Mouse (Mus musculus): ENCODE data around the gene Sdk1. TPM values are rescaled to one million over a fixed set of nuclear protein-coding genes. Genes with fewer than 3 reads are reported as not detected.

The Sdk1 gene
- polyA plus RNA-seq, 1 experiment from 2014 or later, result 4.8 TPM

- no peak for DNase-seq (ENCODE audit: low spot score)
- no peak overlapping the region for H3K4me3 ChIP-seq (ENCODE audit: low read depth, low read length)
- no peaks in the 10 kb centered on the region for H3K27me3 ChIP-seq (replicated peaks; ENCODE audit: control insufficient read depth, insufficient read depth, low read length)
- peaks cover 3% of the 10 kb centered on the region; the same call in 1 of the 2 replicates for H3K9me3 ChIP-seq (ENCODE audit: control insufficient read depth, low read length)
- WGBS, result 90% methylated on average over 3 of the region's 3 CpGs
- peaks cover 2% of the 10 kb centered on the region; the same call in 1 of the 2 replicates for H3K4me1 ChIP-seq (replicated peaks; ENCODE audit: control insufficient read depth, insufficient read depth, low read length)
- no peaks in the 10 kb centered on the region for H3K36me3 ChIP-seq (ENCODE audit: control insufficient read depth, insufficient read depth, low read length)
- peak overlapping the region; percentile 57 for H3K27ac ChIP-seq (ENCODE audit: low read depth)
- ATAC-seq (replicated peaks; ENCODE audit: low FRiP score, low TSS enrichment, low read depth), result no peak
- H3K9ac ChIP-seq (ENCODE audit: low read length), result no peak overlapping the region
- H3K4me2 ChIP-seq (ENCODE audit: low read length), result no peak overlapping the region
These were observed 832.6 kb downstream of the Sdk1 start for GRCm38 (mm10) chr5:142073901-142074300.

GRCm38 (mm10) chr5:142074561-142075500, 833.5 kb downstream of the Sdk1 start:
- Histone ChIP-seq H3K4me3 (ENCODE audit: low read depth, low read length) (no peak overlapping the region), H3K4me2 (ENCODE audit: low read length) (no peak overlapping the region), H3K27me3 (replicated peaks; ENCODE audit: control insufficient read depth, insufficient read depth, low read length) (no peaks in the 10 kb centered on the region), H3K9ac (ENCODE audit: low read length) (no peak overlapping the region), H3K27ac (ENCODE audit: low read depth) (peak overlapping the region; percentile 57), H3K9me3 (ENCODE audit: control insufficient read depth, low read length) (peaks cover 3% of the 10 kb centered on the region; the same call in 1 of the 2 replicates), H3K36me3 (ENCODE audit: control insufficient read depth, insufficient read depth, low read length) (no peaks in the 10 kb centered on the region), H3K4me1 (replicated peaks; ENCODE audit: control insufficient read depth, insufficient read depth, low read length) (peaks cover 2% of the 10 kb centered on the region; the same call in 1 of the 2 replicates)
- 52% methylated on average over 13 of the region's 13 CpGs for WGBS
- ATAC-seq (replicated peaks; ENCODE audit: low FRiP score, low TSS enrichment, low read depth) (no peak), DNase-seq (ENCODE audit: low spot score) (peak; percentile 59)

GRCm38 (mm10) chr5:142080661-142081060, 839.4 kb downstream of the Sdk1 start:
- Histone ChIP-seq H3K4me1 (replicated peaks; ENCODE audit: control insufficient read depth, insufficient read depth, low read length) (no peaks in the 10 kb centered on the region), H3K27ac (ENCODE audit: low read depth) (no peak overlapping the region), H3K9me3 (ENCODE audit: control insufficient read depth, low read length) (no peaks in the 10 kb centered on the region), H3K36me3 (ENCODE audit: control insufficient read depth, insufficient read depth, low read length) (0 out of 2 replicates have a peak, but pooled peaks cover 4% of the 10 kb centered on the region), H3K9ac (ENCODE audit: low read length) (no peak overlapping the region), H3K4me3 (ENCODE audit: low read depth, low read length) (no peak overlapping the region), H3K4me2 (ENCODE audit: low read length) (no peak overlapping the region), H3K27me3 (replicated peaks; ENCODE audit: control insufficient read depth, insufficient read depth, low read length) (no peaks in the 10 kb centered on the region)
- WGBS, result 97% methylated on average over 3 of the region's 3 CpGs
- ATAC-seq (replicated peaks; ENCODE audit: low FRiP score, low TSS enrichment, low read depth) (no peak), DNase-seq (ENCODE audit: low spot score) (no peak)

GRCm38 (mm10) chr5:142081076-142081475, 839.8 kb downstream of the Sdk1 start:
- Histone ChIP-seq H3K27ac (ENCODE audit: low read depth) (no peak overlapping the region), H3K4me3 (ENCODE audit: low read depth, low read length) (no peak overlapping the region), H3K9me3 (ENCODE audit: control insufficient read depth, low read length) (no peaks in the 10 kb centered on the region), H3K9ac (ENCODE audit: low read length) (no peak overlapping the region), H3K27me3 (replicated peaks; ENCODE audit: control insufficient read depth, insufficient read depth, low read length) (no peaks in the 10 kb centered on the region), H3K36me3 (ENCODE audit: control insufficient read depth, insufficient read depth, low read length) (0 out of 2 replicates have a peak, but pooled peaks cover 5% of the 10 kb centered on the region), H3K4me2 (ENCODE audit: low read length) (no peak overlapping the region), H3K4me1 (replicated peaks; ENCODE audit: control insufficient read depth, insufficient read depth, low read length) (no peaks in the 10 kb centered on the region)
- DNase-seq (ENCODE audit: low spot score) (no peak), ATAC-seq (replicated peaks; ENCODE audit: low FRiP score, low TSS enrichment, low read depth) (no peak)
- 96% methylated on average over 3 of the region's 3 CpGs for WGBS

- Histone ChIP-seq H3K4me3 (ENCODE audit: low read depth, low read length) (no peak overlapping the region), H3K27ac (ENCODE audit: low read depth) (no peak overlapping the region), H3K4me2 (ENCODE audit: low read length) (no peak overlapping the region), H3K9ac (ENCODE audit: low read length) (no peak overlapping the region), H3K4me1 (replicated peaks; ENCODE audit: control insufficient read depth, insufficient read depth, low read length) (no peaks in the 10 kb centered on the region), H3K36me3 (ENCODE audit: control insufficient read depth, insufficient read depth, low read length) (no peaks in the 10 kb centered on the region; the same call in 1 of the 2 replicates), H3K9me3 (ENCODE audit: control insufficient read depth, low read length) (no peaks in the 10 kb centered on the region), H3K27me3 (replicated peaks; ENCODE audit: control insufficient read depth, insufficient read depth, low read length) (no peaks in the 10 kb centered on the region)
- ATAC-seq (replicated peaks; ENCODE audit: low FRiP score, low TSS enrichment, low read depth), result no peak
- 94% methylated on average over 11 of the region's 11 CpGs for WGBS
- no peak for DNase-seq (ENCODE audit: low spot score)
These were observed 855.1 kb downstream of the Sdk1 start for GRCm38 (mm10) chr5:142096377-142096841.

GRCm38 (mm10) chr5:142100176-142100575, 858.9 kb downstream of the Sdk1 start:
- Histone ChIP-seq H3K27ac (ENCODE audit: low read depth) (no peak overlapping the region), H3K9ac (ENCODE audit: low read length) (no peak overlapping the region), H3K9me3 (ENCODE audit: control insufficient read depth, low read length) (no peaks in the 10 kb centered on the region), H3K27me3 (replicated peaks; ENCODE audit: control insufficient read depth, insufficient read depth, low read length) (no peaks in the 10 kb centered on the region), H3K4me3 (ENCODE audit: low read depth, low read length) (no peak overlapping the region), H3K4me2 (ENCODE audit: low read length) (no peak overlapping the region), H3K4me1 (replicated peaks; ENCODE audit: control insufficient read depth, insufficient read depth, low read length) (no peaks in the 10 kb centered on the region), H3K36me3 (ENCODE audit: control insufficient read depth, insufficient read depth, low read length) (peaks cover 6% of the 10 kb centered on the region)
- 65% methylated on average over 7 of the region's 7 CpGs for WGBS
- ATAC-seq (replicated peaks; ENCODE audit: low FRiP score, low TSS enrichment, low read depth) (no peak), DNase-seq (ENCODE audit: low spot score) (no peak)

GRCm38 (mm10) chr5:142107434-142107833, 866.1 kb downstream of the Sdk1 start:
- Histone ChIP-seq H3K36me3 (ENCODE audit: control insufficient read depth, insufficient read depth, low read length) (0 out of 2 replicates have a peak, but pooled peaks cover under 1% of the 10 kb centered on the region), H3K4me3 (ENCODE audit: low read depth, low read length) (no peak overlapping the region), H3K9ac (ENCODE audit: low read length) (no peak overlapping the region), H3K27ac (ENCODE audit: low read depth) (no peak overlapping the region), H3K9me3 (ENCODE audit: control insufficient read depth, low read length) (no peaks in the 10 kb centered on the region), H3K4me2 (ENCODE audit: low read length) (no peak overlapping the region), H3K27me3 (replicated peaks; ENCODE audit: control insufficient read depth, insufficient read depth, low read length) (no peaks in the 10 kb centered on the region), H3K4me1 (replicated peaks; ENCODE audit: control insufficient read depth, insufficient read depth, low read length) (no peaks in the 10 kb centered on the region)
- no peak for DNase-seq (ENCODE audit: low spot score)
- no peak for ATAC-seq (replicated peaks; ENCODE audit: low FRiP score, low TSS enrichment, low read depth)
- 56% methylated on average over 11 of the region's 11 CpGs for WGBS

GRCm38 (mm10) chr5:142111989-142112388, 870.7 kb downstream of the Sdk1 start:
- Histone ChIP-seq H3K36me3 (ENCODE audit: control insufficient read depth, insufficient read depth, low read length) (no peaks in the 10 kb centered on the region), H3K27ac (ENCODE audit: low read depth) (no peak overlapping the region), H3K4me2 (ENCODE audit: low read length) (no peak overlapping the region), H3K27me3 (replicated peaks; ENCODE audit: control insufficient read depth, insufficient read depth, low read length) (no peaks in the 10 kb centered on the region), H3K4me1 (replicated peaks; ENCODE audit: control insufficient read depth, insufficient read depth, low read length) (no peaks in the 10 kb centered on the region), H3K9ac (ENCODE audit: low read length) (no peak overlapping the region), H3K4me3 (ENCODE audit: low read depth, low read length) (no peak overlapping the region), H3K9me3 (ENCODE audit: control insufficient read depth, low read length) (no peaks in the 10 kb centered on the region)
- no peak for ATAC-seq (replicated peaks; ENCODE audit: low FRiP score, low TSS enrichment, low read depth)
- no peak for DNase-seq (ENCODE audit: low spot score)
- WGBS, result 89% methylated on average over 6 of the region's 6 CpGs

All from intestine, embryonic 14.5 days (tissue).